Mouse (Mus musculus): ENCODE data around the gene Ifna16. TPM values are rescaled to one million over a fixed set of nuclear protein-coding genes. Genes with fewer than 3 reads are reported as not detected.

The Ifna16 gene
- not detected in 2 replicates for polyA plus RNA-seq (2015; fragmentation: Nextera tagmentation; extraction: Ambion mirVana)

DNA sequence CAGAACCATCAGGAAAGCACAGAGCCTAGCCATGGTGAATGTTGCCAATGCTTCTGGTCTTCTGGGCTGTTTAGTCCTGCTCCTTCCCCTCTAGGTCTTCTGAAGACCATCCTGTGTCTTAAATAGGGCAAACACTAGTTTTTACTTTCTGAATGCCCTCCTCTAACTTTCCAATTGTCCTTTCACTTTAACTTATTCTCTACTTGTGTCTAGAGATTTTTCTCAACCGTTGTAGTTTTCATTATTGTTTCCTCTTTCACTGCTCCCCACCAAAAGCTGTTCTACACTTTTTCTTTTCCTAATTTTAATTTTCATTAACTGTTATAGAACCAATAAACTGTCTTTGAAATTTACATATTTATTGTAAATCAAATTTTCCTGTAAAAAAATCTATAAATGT is at the start of gene Ifna16:
Gene Ifna16 (minus strand): TSS at position 101 of the 400 bp plus-strand sequence.
- Histone ChIP-seq H3K9ac (no peak within 1 kb of the TSS), H3K4me3 (no peak within 1 kb of the TSS), H3K27me3 (no peaks in the 10 kb centered on the region), H3K4me2 (no peak within 1 kb of the TSS), H3K27ac (no peak within 1 kb of the TSS), H3K36me3 (ENCODE audit: poor library complexity, severe bottlenecking) (no peaks in the 10 kb centered on the region), H3K9me3 (replicated peaks) (no peaks in the 10 kb centered on the region), H3K4me1 (no peaks in the 10 kb centered on the region)
- ATAC-seq = no peak
- 91% methylated on average over 1 of the region's 1 CpGs for WGBS

DNA sequence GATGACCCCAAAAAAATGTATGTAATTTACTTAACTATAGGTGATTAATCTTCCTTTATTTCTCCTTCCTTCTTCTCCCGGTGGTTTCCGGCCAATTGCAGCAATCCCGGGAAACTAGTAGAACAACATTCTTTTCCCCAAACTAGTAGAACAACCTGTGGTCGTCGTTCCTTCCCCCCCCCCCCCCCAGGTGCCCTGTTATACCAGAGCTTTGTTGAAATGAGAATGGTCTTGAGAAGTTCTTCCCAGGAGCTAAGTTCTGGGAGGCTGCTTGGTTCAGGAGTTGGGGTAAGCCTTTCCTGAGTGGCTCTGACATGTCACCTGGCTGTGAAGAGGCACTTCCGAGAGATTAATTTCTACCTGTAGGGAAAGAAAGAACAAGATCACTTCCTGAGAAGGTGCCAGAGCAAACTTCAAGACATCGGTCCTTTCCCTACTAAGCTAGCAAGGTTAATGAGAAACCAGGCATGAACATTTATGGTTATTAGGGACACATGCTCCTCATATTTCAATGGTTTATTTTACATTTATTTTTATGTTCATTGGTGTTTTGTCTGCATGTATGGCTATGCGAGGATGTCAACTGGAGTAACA is 46.9 kb upstream of the Ifna16 start:
- 66% methylated on average over 8 of the region's 8 CpGs for WGBS
- Histone ChIP-seq H3K4me2 (no peak overlapping the region), H3K27ac (no peak overlapping the region), H3K36me3 (ENCODE audit: poor library complexity, severe bottlenecking) (peaks cover 11% of the 10 kb centered on the region), H3K9ac (no peak overlapping the region), H3K27me3 (no peaks in the 10 kb centered on the region), H3K9me3 (replicated peaks) (no peaks in the 10 kb centered on the region), H3K4me3 (no peak overlapping the region), H3K4me1 (peaks cover 27% of the 10 kb centered on the region)
- no peak for ATAC-seq

DNA sequence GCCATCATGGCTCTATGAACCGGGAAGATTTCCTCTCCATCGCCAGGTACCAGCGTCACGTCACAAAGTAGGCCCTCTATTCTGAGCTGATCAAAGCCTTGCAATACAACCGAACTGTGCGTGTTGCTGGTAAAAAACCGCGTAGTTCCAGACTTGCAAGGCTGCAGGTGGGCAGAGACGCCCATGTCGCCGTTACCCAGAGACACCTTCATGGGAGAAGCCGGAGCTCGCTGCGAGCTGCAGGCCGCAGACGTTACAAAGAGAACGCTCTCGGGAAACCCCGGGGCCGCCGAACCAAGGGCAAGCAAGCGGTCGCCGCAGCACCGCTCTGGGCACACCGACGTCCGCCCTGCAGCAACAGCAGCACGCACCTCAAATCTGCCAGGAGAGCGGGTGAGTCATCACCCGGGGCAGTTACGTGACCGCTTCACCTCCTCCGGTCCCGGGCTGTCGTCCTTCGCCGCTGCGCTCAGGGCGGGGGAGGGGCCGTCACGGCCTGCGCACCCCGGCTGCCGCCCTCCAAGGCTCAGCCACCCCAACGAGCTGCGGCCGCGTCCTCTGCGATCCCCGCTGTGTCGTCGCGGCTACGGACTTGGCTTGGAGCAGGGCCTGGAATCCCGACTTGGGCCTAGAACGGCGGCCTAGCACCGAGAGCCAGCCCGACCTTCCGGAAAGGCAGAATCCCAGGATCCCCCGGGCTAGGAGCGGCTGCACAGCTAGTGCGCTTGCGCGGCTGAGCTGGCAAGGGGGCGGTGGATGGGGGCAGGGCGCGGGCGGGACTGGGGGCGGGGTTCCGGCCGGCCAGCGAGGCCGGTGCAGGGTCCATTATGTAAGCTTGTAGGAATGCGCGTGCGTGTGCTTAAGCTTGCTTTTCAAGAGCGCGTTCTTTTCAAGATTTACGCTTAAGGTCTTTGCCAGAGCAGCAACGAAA is 45.3 kb upstream of the Ifna16 start, which contains the start of the genes Gm26566 and Klhl9:
Gene Gm26566 (plus strand): TSS at position 15 of the 931 bp plus-strand sequence.
Gene Klhl9 (minus strand): TSS at position 675 of the 931 bp plus-strand sequence.
- Histone ChIP-seq H3K36me3 (ENCODE audit: poor library complexity, severe bottlenecking) (peaks cover 18% of the 10 kb centered on the region), H3K9ac (peak within 1 kb of the TSS; percentile 99), H3K27me3 (no peaks in the 10 kb centered on the region), H3K27ac (peak within 1 kb of the TSS; percentile 95), H3K4me2 (peak within 1 kb of the TSS; percentile 87), H3K4me3 (peak within 1 kb of the TSS; percentile 93), H3K9me3 (replicated peaks) (no peaks in the 10 kb centered on the region), H3K4me1 (peaks cover 35% of the 10 kb centered on the region)
- under 1% methylated on average over 82 of the region's 82 CpGs for WGBS
- peak; percentile 98 for ATAC-seq

DNA sequence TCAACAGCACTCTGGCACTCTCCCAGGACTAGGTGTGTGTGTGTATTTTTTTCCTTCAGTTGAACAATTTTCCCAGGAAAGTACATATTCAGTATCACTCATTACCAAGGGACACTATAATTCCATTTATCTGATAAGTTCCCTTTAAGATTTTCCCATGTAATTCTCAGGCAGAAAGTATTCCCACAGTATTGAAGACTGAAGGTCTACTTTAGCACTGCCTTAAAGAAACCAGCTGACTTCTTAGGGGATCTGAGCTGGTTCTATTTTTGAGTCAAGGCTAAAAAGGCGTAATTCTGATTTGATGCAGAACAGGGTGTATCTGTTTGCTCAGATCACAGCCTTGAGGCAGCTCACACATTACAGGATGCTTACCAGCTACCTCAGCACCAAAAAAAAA is 42.0 kb upstream of the Ifna16 start:
- Histone ChIP-seq H3K27ac (no peak overlapping the region), H3K4me2 (peak overlapping the region; percentile 61), H3K27me3 (no peaks in the 10 kb centered on the region), H3K9me3 (replicated peaks) (no peaks in the 10 kb centered on the region), H3K4me1 (peaks cover 35% of the 10 kb centered on the region), H3K4me3 (peak overlapping the region; percentile 31), H3K9ac (peak overlapping the region; percentile 51), H3K36me3 (ENCODE audit: poor library complexity, severe bottlenecking) (peaks cover 43% of the 10 kb centered on the region)
- ATAC-seq = no peak
- WGBS = 77% methylated on average over 1 of the region's 1 CpGs

DNA sequence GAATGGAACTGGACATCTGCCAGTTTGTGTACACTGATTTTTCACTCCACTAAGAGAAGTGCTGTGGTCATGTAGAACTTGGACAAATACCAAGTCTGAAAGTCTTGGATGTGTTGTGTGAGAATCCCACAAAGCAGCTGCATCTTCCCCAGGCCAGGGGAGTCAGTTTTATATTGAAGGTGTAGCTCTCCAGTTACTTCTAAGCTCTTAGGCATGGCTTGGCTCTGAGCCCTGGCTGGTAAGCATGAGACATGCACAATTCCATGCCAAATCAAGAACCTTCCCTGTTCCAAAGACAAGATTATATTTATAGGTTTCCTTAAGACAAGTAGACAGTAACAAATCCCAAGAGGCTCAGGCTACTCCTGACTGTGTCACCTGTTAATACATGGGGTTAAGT is 38.3 kb upstream of the Ifna16 start:
- Histone ChIP-seq H3K27ac (no peak overlapping the region), H3K27me3 (no peaks in the 10 kb centered on the region), H3K36me3 (ENCODE audit: poor library complexity, severe bottlenecking) (peaks cover 46% of the 10 kb centered on the region), H3K9ac (no peak overlapping the region), H3K4me3 (no peak overlapping the region), H3K4me2 (no peak overlapping the region), H3K4me1 (peaks cover 21% of the 10 kb centered on the region), H3K9me3 (replicated peaks) (no peaks in the 10 kb centered on the region)
- ATAC-seq = no peak

DNA sequence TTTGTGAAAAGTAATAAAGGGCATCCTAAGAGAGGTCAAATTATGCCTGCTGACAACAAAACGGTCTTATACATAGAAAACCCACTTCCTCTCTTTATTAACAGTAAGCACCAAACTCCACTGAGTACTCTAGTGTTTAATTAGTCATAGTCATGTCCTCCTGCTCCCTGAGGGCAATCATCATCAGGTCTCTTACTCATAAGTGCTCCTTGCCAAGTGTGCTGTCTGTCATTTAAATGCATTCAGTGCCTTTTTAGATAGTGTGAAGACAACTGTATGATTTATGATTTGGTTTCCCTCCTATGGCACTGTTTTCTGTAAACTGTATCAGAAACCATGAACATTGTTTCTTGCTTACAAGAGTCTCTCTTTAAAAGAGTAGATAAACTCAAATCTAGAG is 37.6 kb upstream of the Ifna16 start:
- WGBS = 87% methylated on average over 1 of the region's 1 CpGs
- Histone ChIP-seq H3K9me3 (replicated peaks) (no peaks in the 10 kb centered on the region), H3K36me3 (ENCODE audit: poor library complexity, severe bottlenecking) (peaks cover 45% of the 10 kb centered on the region), H3K4me3 (no peak overlapping the region), H3K27me3 (no peaks in the 10 kb centered on the region), H3K4me1 (peaks cover 15% of the 10 kb centered on the region), H3K27ac (no peak overlapping the region), H3K4me2 (no peak overlapping the region), H3K9ac (no peak overlapping the region)
- no peak for ATAC-seq

DNA sequence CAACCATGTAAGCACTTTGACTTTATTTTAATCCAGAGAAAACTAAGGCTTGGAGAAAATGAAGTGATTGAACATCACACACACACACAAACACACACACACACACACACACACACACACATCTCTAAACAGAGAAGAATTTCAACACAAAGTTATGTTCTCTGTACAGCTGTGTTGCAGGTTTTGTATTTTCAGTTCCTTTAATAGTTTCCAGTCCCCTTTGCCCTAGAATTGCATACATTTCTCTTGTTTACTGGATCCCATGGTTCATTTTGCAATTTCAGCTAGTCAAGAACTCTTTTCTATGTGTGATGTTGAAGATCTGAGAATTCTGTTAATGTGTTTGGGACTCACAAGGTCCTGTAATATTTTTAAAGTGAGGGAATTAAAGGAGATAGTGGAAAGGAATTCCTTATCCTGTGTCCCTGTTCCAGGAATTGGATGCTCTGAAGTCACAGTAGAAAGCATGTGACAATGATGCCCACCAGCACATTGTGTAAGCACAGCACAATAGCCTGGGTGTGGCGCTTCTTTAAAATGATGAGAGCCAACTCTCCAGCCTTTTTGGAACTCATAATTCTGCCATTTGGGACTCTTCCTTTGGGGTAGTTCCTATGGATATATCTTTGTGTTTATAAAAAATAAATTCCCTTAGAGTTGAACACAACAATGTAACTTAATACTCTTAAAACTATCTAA is 30.6 kb upstream of the Ifna16 start:
- no peak for ATAC-seq
- no peak overlapping the region for H3K4me3 ChIP-seq
- no peak overlapping the region for H3K9ac ChIP-seq
- H3K27ac ChIP-seq = no peak overlapping the region
- H3K36me3 ChIP-seq (ENCODE audit: poor library complexity, severe bottlenecking) = no peaks in the 10 kb centered on the region
- H3K4me1 ChIP-seq = no peaks in the 10 kb centered on the region
- H3K4me2 ChIP-seq = no peak overlapping the region
- H3K9me3 ChIP-seq (replicated peaks) = no peaks in the 10 kb centered on the region
- no peaks in the 10 kb centered on the region for H3K27me3 ChIP-seq
- WGBS = 100% methylated on average over 1 of the region's 1 CpGs

DNA sequence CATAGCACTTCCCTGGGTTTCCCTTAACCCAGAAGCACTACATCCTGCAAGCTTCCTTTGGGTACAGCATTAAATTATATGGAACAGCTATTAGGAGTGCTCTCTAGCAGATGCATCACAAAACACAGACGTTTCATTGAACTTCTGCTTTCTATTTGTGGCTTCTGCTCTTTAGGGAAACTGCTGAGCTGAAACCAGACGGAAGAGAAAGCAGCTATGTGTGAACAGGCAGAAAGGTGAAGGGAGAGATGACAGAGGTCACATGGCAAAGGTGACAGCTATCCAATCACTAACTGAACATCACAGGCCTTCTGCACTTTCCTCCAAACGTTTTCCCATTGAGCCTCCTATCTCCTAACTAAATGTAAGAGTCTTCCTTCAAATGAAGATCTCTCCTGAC is 29.2 kb upstream of the Ifna16 start:
- Histone ChIP-seq H3K4me2 (no peak overlapping the region), H3K27ac (no peak overlapping the region), H3K36me3 (ENCODE audit: poor library complexity, severe bottlenecking) (no peaks in the 10 kb centered on the region), H3K9ac (no peak overlapping the region), H3K4me3 (no peak overlapping the region), H3K4me1 (no peaks in the 10 kb centered on the region), H3K27me3 (no peaks in the 10 kb centered on the region), H3K9me3 (replicated peaks) (no peaks in the 10 kb centered on the region)
- no peak for ATAC-seq
- WGBS = 55% methylated on average over 3 of the region's 3 CpGs

DNA sequence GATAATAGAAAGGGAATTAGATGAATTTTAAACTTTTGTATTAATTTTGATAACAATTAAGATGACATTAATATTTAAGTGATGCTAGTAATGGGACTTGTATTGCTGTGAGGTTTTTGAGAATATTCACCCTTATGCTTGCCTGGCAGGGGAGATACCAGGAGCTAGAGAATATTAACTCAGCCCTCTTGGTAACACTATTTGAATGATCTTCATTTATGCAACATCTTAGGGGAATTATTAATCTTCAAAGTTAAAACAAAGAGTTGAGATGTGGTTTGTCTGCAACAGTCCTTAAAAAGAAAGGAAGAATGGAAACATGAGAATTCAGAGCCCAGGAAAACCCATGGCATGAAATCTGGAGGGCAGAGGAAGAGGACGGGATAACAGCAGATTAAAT is 22.6 kb upstream of the Ifna16 start:
- no peak overlapping the region for H3K4me3 ChIP-seq
- no peak overlapping the region for H3K9ac ChIP-seq
- no peak for ATAC-seq
- no peaks in the 10 kb centered on the region for H3K4me1 ChIP-seq
- 94% methylated on average over 1 of the region's 1 CpGs for WGBS
- no peaks in the 10 kb centered on the region for H3K36me3 ChIP-seq (ENCODE audit: poor library complexity, severe bottlenecking)
- no peaks in the 10 kb centered on the region for H3K9me3 ChIP-seq (replicated peaks)
- no peak overlapping the region for H3K4me2 ChIP-seq
- H3K27me3 ChIP-seq = no peaks in the 10 kb centered on the region
- no peak overlapping the region for H3K27ac ChIP-seq

DNA sequence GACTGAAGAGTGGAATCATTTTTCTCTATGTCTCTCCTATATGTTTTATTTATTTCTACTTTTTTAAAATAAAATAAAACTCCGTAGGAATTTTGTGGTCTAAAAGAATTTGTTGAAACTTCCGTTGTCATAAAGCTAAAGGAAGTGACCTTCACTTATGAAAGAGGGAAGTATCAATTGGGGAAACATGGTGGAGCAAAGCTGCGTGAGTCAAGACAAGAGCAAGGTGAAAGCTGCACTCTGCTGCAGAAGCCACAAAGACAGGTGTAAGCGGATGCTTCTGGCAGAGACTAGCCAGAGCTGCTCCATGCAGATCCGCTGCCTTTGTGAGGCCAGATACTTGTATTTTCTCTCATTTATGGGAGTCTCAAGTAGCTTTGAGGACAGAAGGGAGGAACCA is 22.1 kb upstream of the Ifna16 start:
- H3K36me3 ChIP-seq (ENCODE audit: poor library complexity, severe bottlenecking) = no peaks in the 10 kb centered on the region
- H3K27ac ChIP-seq = no peak overlapping the region
- H3K27me3 ChIP-seq = no peaks in the 10 kb centered on the region
- H3K9ac ChIP-seq = no peak overlapping the region
- no peak for ATAC-seq
- no peak overlapping the region for H3K4me3 ChIP-seq
- no peak overlapping the region for H3K4me2 ChIP-seq
- no peaks in the 10 kb centered on the region for H3K9me3 ChIP-seq (replicated peaks)
- H3K4me1 ChIP-seq = no peaks in the 10 kb centered on the region
- 86% methylated on average over 5 of the region's 5 CpGs for WGBS

DNA sequence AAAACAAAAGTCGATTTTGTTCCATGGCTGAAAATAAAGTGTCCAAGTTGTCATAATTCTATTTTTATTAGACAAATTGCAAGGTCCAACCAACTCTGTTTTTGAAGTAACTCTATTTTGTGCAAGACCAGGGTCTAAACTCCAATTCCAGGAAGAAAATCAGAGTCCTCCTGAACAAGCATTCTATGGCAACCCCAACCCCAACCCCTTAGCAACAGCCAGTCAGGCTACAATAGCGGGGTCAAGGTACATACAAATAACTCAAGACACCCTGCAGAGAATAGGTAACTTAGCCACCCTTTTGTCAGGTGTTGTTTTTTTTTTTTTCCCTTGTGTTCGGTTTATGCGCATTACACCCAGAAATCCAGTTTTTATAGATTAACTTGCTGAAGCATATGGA is 21.0 kb upstream of the Ifna16 start:
- no peak overlapping the region for H3K27ac ChIP-seq
- H3K9ac ChIP-seq = no peak overlapping the region
- H3K27me3 ChIP-seq = no peaks in the 10 kb centered on the region
- H3K36me3 ChIP-seq (ENCODE audit: poor library complexity, severe bottlenecking) = no peaks in the 10 kb centered on the region
- no peaks in the 10 kb centered on the region for H3K4me1 ChIP-seq
- H3K9me3 ChIP-seq (replicated peaks) = no peaks in the 10 kb centered on the region
- ATAC-seq = no peak
- H3K4me3 ChIP-seq = no peak overlapping the region
- WGBS = 81% methylated on average over 4 of the region's 4 CpGs
- no peak overlapping the region for H3K4me2 ChIP-seq

DNA sequence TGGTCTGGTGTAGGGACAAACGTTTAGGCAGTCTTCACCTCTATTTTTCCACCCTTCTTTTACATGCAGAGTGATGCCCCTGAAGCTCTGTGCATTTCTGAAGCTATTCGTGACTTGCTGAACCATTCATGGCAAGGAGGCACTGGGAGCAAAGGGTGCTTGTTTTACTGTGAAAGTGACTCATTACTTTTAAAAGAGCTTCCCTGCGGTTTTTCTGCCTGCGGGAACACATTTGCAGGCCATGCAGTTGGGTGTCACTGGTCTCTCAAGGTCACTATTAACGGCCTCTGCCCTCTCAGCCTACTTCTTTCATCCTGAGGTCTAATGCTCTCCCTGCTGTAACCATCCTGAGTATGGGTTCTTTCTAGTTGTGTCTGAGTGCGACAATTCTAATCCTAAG is 20.4 kb upstream of the Ifna16 start:
- Histone ChIP-seq H3K9ac (no peak overlapping the region), H3K27me3 (no peaks in the 10 kb centered on the region), H3K36me3 (ENCODE audit: poor library complexity, severe bottlenecking) (no peaks in the 10 kb centered on the region), H3K4me3 (no peak overlapping the region), H3K4me1 (no peaks in the 10 kb centered on the region), H3K27ac (no peak overlapping the region), H3K4me2 (no peak overlapping the region), H3K9me3 (replicated peaks) (no peaks in the 10 kb centered on the region)
- WGBS = 62% methylated on average over 6 of the region's 6 CpGs
- no peak for ATAC-seq

Measured in forebrain, embryonic 13.5 days (tissue).